Mouse (Mus musculus) left cerebral cortex, postnatal 25 days (tissue): ENCODE data around the gene Ptpro. TPM values are rescaled to one million over a fixed set of nuclear protein-coding genes. Genes with fewer than 3 reads are reported as not detected.

Experiments used
- DNase-seq, 2 experiments: peaks; one replicate each; pipeline ENCODE4 v3.0.0; 2022; ENCODE audit warnings: low spot score in 2 of 2, mixed read lengths in 1 of 2
- intact Hi-C: fragments of 180-260 bp; cut with DNase I; formaldehyde crosslinking; loops from one replicate; pipeline ENCODE4 v1.15.1; 2025
- total RNA-seq, 2 experiments: library from RNA; stranded (reverse); gene quantifications; 2 replicates each; pipeline ENCODE4 v1.2.3; 2021

Gene Ptpro
- total RNA-seq, 2 experiments from 2014 or later = 34.6 to 42.7 TPM

GRCm38 (mm10) chr6:137370745-137371144, 118.6 kb downstream of the Ptpro start:
- no peak for DNase-seq
- intact Hi-C loops = no loop called here

- intact Hi-C loops = no loop called here
- DNase-seq = no peak
These were observed 119.3 kb downstream of the Ptpro start for GRCm38 (mm10) chr6:137371455-137371854.

GRCm38 (mm10) chr6:137373920-137374319, 121.8 kb downstream of the Ptpro start:
- intact Hi-C loops = no loop called here
- no peak for DNase-seq

GRCm38 (mm10) chr6:137382546-137382945, 130.4 kb downstream of the Ptpro start:
- intact Hi-C loops = no loop called here
- DNase-seq = no peak

GRCm38 (mm10) chr6:137386344-137386743, 134.2 kb downstream of the Ptpro start:
- intact Hi-C loops = no loop called here
- no peak for DNase-seq

- intact Hi-C loops = no loop called here
- DNase-seq = no peak
These were observed 134.8 kb downstream of the Ptpro start for GRCm38 (mm10) chr6:137386935-137387334.

- intact Hi-C loops = loop anchor here (10.0 kb wide), 1 partner anchor 300 kb away; no protein-coding TSS in a partner anchor
These were observed 143.0 kb downstream of the Ptpro start for GRCm38 (mm10) chr6:137395075-137395474.

GRCm38 (mm10) chr6:137396106-137396793, 144.1 kb downstream of the Ptpro start:
- intact Hi-C loops = loop anchor here (10.0 kb wide), 1 partner anchor 301 kb away; no protein-coding TSS in a partner anchor

More at GRCm38 (mm10) chr6:137395075-137395474, 143.0 kb downstream of the Ptpro start:
- DNase-seq = no peak

GRCm38 (mm10) chr6:137397358-137397757, 145.2 kb downstream of the Ptpro start:
- no peak for DNase-seq
- intact Hi-C loops = loop anchor here (1.0 to 10.0 kb wide), 2 partner anchors 191 to 303 kb away; no protein-coding TSS in a partner anchor

More at GRCm38 (mm10) chr6:137396106-137396793, 144.1 kb downstream of the Ptpro start:
- DNase-seq = no peak

- DNase-seq = no peak
- intact Hi-C loops = no loop called here
These were observed 152.1 kb downstream of the Ptpro start for GRCm38 (mm10) chr6:137404196-137404595.

- DNase-seq = no peak
- intact Hi-C loops = no loop called here
These were observed 153.6 kb downstream of the Ptpro start for GRCm38 (mm10) chr6:137405690-137406089.

GRCm38 (mm10) chr6:137410510-137410909, 158.4 kb downstream of the Ptpro start:
- peak; percentile 14 to 42 for DNase-seq
- intact Hi-C loops = loop anchor here (5.0 kb wide), 1 partner anchor 312 kb away; no protein-coding TSS in a partner anchor

GRCm38 (mm10) chr6:137411901-137412378, 159.8 kb downstream of the Ptpro start:
- peak; percentile 18 to 33 for DNase-seq
- intact Hi-C loops = loop anchor here (5.0 kb wide), 1 partner anchor 310 kb away; no protein-coding TSS in a partner anchor

- no peak for DNase-seq
- intact Hi-C loops = loop anchor here (5.0 kb wide), 1 partner anchor 309 kb away; no protein-coding TSS in a partner anchor
These were observed 160.9 kb downstream of the Ptpro start for GRCm38 (mm10) chr6:137413045-137413444.

- peak; percentile 34 to 61 for DNase-seq
These were observed 162.6 kb downstream of the Ptpro start for GRCm38 (mm10) chr6:137414531-137415405.

GRCm38 (mm10) chr6:137422777-137423176, 170.7 kb downstream of the Ptpro start:
- no peak for DNase-seq
- intact Hi-C loops = no loop called here

More at GRCm38 (mm10) chr6:137414531-137415405, 162.6 kb downstream of the Ptpro start:
- intact Hi-C loops = loop anchor here (5.0 kb wide), 1 partner anchor 308 kb away; no protein-coding TSS in a partner anchor

GRCm38 (mm10) chr6:137423830-137424229, 171.7 kb downstream of the Ptpro start:
- intact Hi-C loops = no loop called here
- DNase-seq = peak in 1 of 2 experiments; percentile 29

GRCm38 (mm10) chr6:137425500-137426432, 173.6 kb downstream of the Ptpro start:
- no peak for DNase-seq
- intact Hi-C loops = no loop called here
